Mouse (Mus musculus) stomach, postnatal 0 days (tissue): Measurements from ENCODE around the gene Dmrt1.

Experiments used
- CTCF ChIP-seq: IDR thresholded peaks from 2 replicates; pipeline ENCODE4 v1.5.1; 2016; ENCODE audit warnings: antibody characterized with exemption, low read depth, mild to moderate bottlenecking, moderate library complexity
- EP300 ChIP-seq: optimal IDR thresholded peaks from 2 replicates; pipeline ENCODE3; 2016; ENCODE audit warnings: antibody characterized with exemption

GRCm38 (mm10) chr19:25613476-25614300 lies 108.3 kb downstream of the Dmrt1 start:
- no peak for TF ChIP-seq CTCF
- TF ChIP-seq EP300 = no peak
